Mouse (Mus musculus) embryo, embryonic 11 days (tissue): ENCODE data around the gene Ang.

Experiments used
- DNase-seq: peaks from one replicate; pipeline ENCODE4 v3.0.0-alpha.2; 2015

Gene Ang

GRCm38 (mm10) chr14:51088970-51089673 is 1.8 kb upstream of the Ang start:
- DNase-seq: peak; percentile 94

GRCm38 (mm10) chr14:51089674-51090076 is 1.3 kb upstream of the Ang start:
- DNase-seq: no peak

- peak; percentile 89 for DNase-seq
Measured at GRCm38 (mm10) chr14:51090077-51090781, 721 bp upstream of the Ang start.

GRCm38 (mm10) chr14:51092073-51092620 is 1.2 kb downstream of the Ang start:
- DNase-seq: no peak

GRCm38 (mm10) chr14:51093496-51093895 is 2.5 kb downstream of the Ang start:
- no peak for DNase-seq

GRCm38 (mm10) chr14:51094096-51094875 is 3.3 kb downstream of the Ang start:
- DNase-seq: no peak

- no peak for DNase-seq
Measured at GRCm38 (mm10) chr14:51094921-51095320, 4.0 kb downstream of the Ang start.

GRCm38 (mm10) chr14:51095736-51096524 is 5.0 kb downstream of the Ang start:
- DNase-seq: no peak

- peak; percentile 32 for DNase-seq
Measured at GRCm38 (mm10) chr14:51098300-51098699, 7.3 kb downstream of the Ang start.

- no peak for DNase-seq
Measured at GRCm38 (mm10) chr14:51098921-51099320, 8.0 kb downstream of the Ang start.

- no peak for DNase-seq
Measured at GRCm38 (mm10) chr14:51101284-51101683, 10.3 kb downstream of the Ang start.

GRCm38 (mm10) chr14:51103217-51103616 is 12.3 kb downstream of the Ang start:
- DNase-seq: peak; percentile 65

- no peak for DNase-seq
Measured at GRCm38 (mm10) chr14:51104366-51104765, 13.4 kb downstream of the Ang start.

- DNase-seq: no peak
Measured at GRCm38 (mm10) chr14:51106449-51106967, 15.6 kb downstream of the Ang start.

- no peak for DNase-seq
Measured at GRCm38 (mm10) chr14:51111966-51112365, 21.0 kb downstream of the Ang start.

GRCm38 (mm10) chr14:51113476-51113875 is 22.5 kb downstream of the Ang start:
- DNase-seq: no peak

GRCm38 (mm10) chr14:51113916-51114560 is 23.1 kb downstream of the Ang start, which contains the start of gene Eddm3b:
Eddm3b (plus strand) TSS chr14:51114426.
- no peak for DNase-seq

- DNase-seq: no peak
Measured at GRCm38 (mm10) chr14:51125684-51126083, 34.7 kb downstream of the Ang start.

GRCm38 (mm10) chr14:51127648-51128258 is 36.8 kb downstream of the Ang start:
- DNase-seq: no peak

GRCm38 (mm10) chr14:51128775-51129623 is 38.0 kb downstream of the Ang start:
- no peak for DNase-seq
